11 mouse cellular contexts compared by ENCODE assay signal in the genomic region with DNA sequence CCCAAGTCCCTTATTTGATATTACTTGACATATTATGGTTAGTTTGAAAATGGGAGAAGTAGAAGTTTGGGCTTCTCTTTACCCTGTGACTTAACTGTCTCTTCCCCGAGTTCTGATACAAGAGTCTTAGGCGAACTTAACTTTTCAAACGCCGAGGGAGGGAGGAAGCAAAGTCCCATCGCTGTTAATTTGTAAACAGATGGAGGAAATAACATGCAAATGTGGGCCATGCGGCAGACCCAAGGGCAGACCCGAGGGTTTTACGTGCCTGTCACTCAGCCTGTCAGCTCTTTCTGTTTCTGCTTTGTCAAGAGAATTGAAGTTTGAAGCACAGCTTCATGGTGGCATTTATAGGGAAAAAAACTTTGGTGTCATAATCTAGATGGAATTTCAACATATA. TPM values are rescaled to one million over a fixed set of nuclear protein-coding genes. Genes with fewer than 3 reads are reported as not detected.
DNase-seq lines count a peak whose midpoint lies in the region; ATAC-seq and TF ChIP-seq lines count a peak whose summit lies in the region.
"Had no signal": no experiment of that assay in that cellular context is flagged by ENCODE, and none has a peak within 500 bp of the region (broad histone marks: within the 10 kb centered on the region; RNA-seq: fewer than 3 reads in every experiment).

No protein-coding gene starts in this region.

- peak overlapping the region; percentile 25; the same call in 1 of the 2 replicates for H3K4me2 ChIP-seq in lung, embryonic 15.5 days
- peak overlapping the region; percentile 45 for H3K4me2 ChIP-seq in hindbrain, postnatal 0 days (ENCODE audit: low read depth, low read length)
- peak overlapping the region; percentile 48 for H3K4me2 ChIP-seq in neural tube, embryonic 15.5 days

- no peak overlapping the region for H3K9ac ChIP-seq in lung, embryonic 15.5 days
- H3K9ac ChIP-seq in hindbrain, postnatal 0 days (replicated peaks; ENCODE audit: low read length), result no peak overlapping the region
- H3K9ac ChIP-seq in neural tube, embryonic 15.5 days (replicated peaks), result no peak overlapping the region

- no peaks in the 10 kb centered on the region for H3K36me3 ChIP-seq in lung, embryonic 15.5 days
- H3K36me3 ChIP-seq in hindbrain, postnatal 0 days (ENCODE audit: insufficient read depth, low read length), result no peaks in the 10 kb centered on the region
- no peaks in the 10 kb centered on the region for H3K36me3 ChIP-seq in neural tube, embryonic 15.5 days

- no peak for DNase-seq in lung, postnatal 25 days (ENCODE audit: low spot score)
- no peak for DNase-seq in hindbrain, postnatal 0 days (ENCODE audit: low spot score)
- peak; percentile 72 for DNase-seq in kidney, postnatal 14 days
- no peak for DNase-seq in right cerebral cortex, postnatal 4 days
- no peak for DNase-seq in frontal cortex, postnatal 36 days (ENCODE audit: low spot score in 2 of 2)
- DNase-seq in left cerebral cortex, adult 2 months (ENCODE audit: extremely low spot score in 1 of 2, low spot score in 2 of 2), result no peak
- DNase-seq: right cerebral cortex, postnatal 14 days had no signal

- no peak overlapping the region for H3K4me3 ChIP-seq in lung, embryonic 15.5 days
- H3K4me3 ChIP-seq in hindbrain, postnatal 0 days (ENCODE audit: low read length), result no peak overlapping the region
- no peak overlapping the region for H3K4me3 ChIP-seq in neural tube, embryonic 15.5 days (replicated peaks)
- H3K4me3 ChIP-seq in left cerebral cortex, adult 2 months, result no peak overlapping the region

- 20% methylated on average over 8 of the region's 8 CpGs for WGBS in lung, embryonic 15.5 days
- 25% methylated on average over 8 of the region's 8 CpGs for WGBS in hindbrain, postnatal 0 days
- 26% methylated on average over 8 of the region's 8 CpGs for WGBS in neural tube, embryonic 15.5 days

- H3K27ac ChIP-seq in lung, embryonic 15.5 days, result no peak overlapping the region; the same call in 1 of the 2 replicates
- H3K27ac ChIP-seq in hindbrain, postnatal 0 days, result no peak overlapping the region
- no peak overlapping the region for H3K27ac ChIP-seq in neural tube, embryonic 15.5 days (replicated peaks)
- H3K27ac ChIP-seq in left cerebral cortex, adult 2 months, result no peak overlapping the region

- peaks cover 52% of the 10 kb centered on the region for H3K4me1 ChIP-seq in lung, embryonic 15.5 days
- peaks cover 15% of the 10 kb centered on the region; the same call in 1 of the 2 replicates for H3K4me1 ChIP-seq in hindbrain, postnatal 0 days (ENCODE audit: insufficient read depth, low read length)
- H3K4me1 ChIP-seq in neural tube, embryonic 15.5 days, result peaks cover 47% of the 10 kb centered on the region

- TF ChIP-seq CTCF in hindbrain, postnatal 0 days (IDR thresholded peaks at IDR 0.05; ENCODE audit: low read depth), result no peak
- TF ChIP-seq CTCF in left cerebral cortex, adult 2 months (IDR thresholded peaks at IDR 0.05), result no peak

- intact Hi-C loops in left cerebral cortex, adult 2 months (cut with DNase I), result no loop called here

- no peaks in the 10 kb centered on the region for H3K27me3 ChIP-seq in lung, embryonic 15.5 days
- H3K27me3 ChIP-seq in hindbrain, postnatal 0 days (ENCODE audit: insufficient read depth, low read length), result no peaks in the 10 kb centered on the region
- H3K27me3 ChIP-seq in neural tube, embryonic 15.5 days (replicated peaks), result no peaks in the 10 kb centered on the region
- H3K27me3 ChIP-seq: Patski had no signal

- no peak for ATAC-seq in lung, embryonic 15.5 days (ENCODE audit: borderline replicate concordance, extremely low read depth, low FRiP score, low TSS enrichment)
- ATAC-seq in hindbrain, postnatal 0 days, result no peak
- no peak for ATAC-seq in neural tube, embryonic 15.5 days (ENCODE audit: low FRiP score)
- ATAC-seq: inflammation-experienced regulatory T-cells, adult 6 months; Patski had no signal

- no peaks in the 10 kb centered on the region for H3K9me3 ChIP-seq in lung, embryonic 15.5 days
- H3K9me3 ChIP-seq in hindbrain, postnatal 0 days (ENCODE audit: low read length), result no peaks in the 10 kb centered on the region
- no peaks in the 10 kb centered on the region for H3K9me3 ChIP-seq in neural tube, embryonic 15.5 days (replicated peaks)

RNA-seq across cellular contexts. Expression of a gene that starts 3.5 kb away (rescaled TPM):
- 65.7 and 66.7 TPM in 2 replicates for polyA plus RNA-seq in lung, embryonic 15.5 days (2015; fragmentation: Nextera tagmentation; extraction: Ambion mirVana)
- total RNA-seq in hindbrain, postnatal 0 days (2014; rRNA removed), result 35.5 and 43.2 TPM in 2 replicates
- 72.9 and 73.9 TPM in 2 replicates for polyA plus RNA-seq in hindbrain, postnatal 0 days (2015; fragmentation: Nextera tagmentation; extraction: Ambion mirVana)
- 70.5 and 82.6 TPM in 2 replicates for polyA plus RNA-seq in neural tube, embryonic 15.5 days (2015; fragmentation: Nextera tagmentation; extraction: Ambion mirVana)
- total RNA-seq in left cerebral cortex, adult 2 months (2021), result 10 to 100 TPM; 56.1 to 58.7 TPM
